Mouse (Mus musculus) gastrocnemius, postnatal 25 days (tissue): ENCODE data around the gene Itk. TPM values are rescaled to one million over a fixed set of nuclear protein-coding genes. Genes with fewer than 3 reads are reported as not detected.

Experiments
- DNase-seq: peaks from one replicate; pipeline ENCODE4 v3.0.0; 2022
- total RNA-seq, 2 experiments: library from RNA; stranded (reverse); gene quantifications; 1 replicate in 1 of 2; 2 replicates in 1 of 2; pipeline ENCODE4 v1.2.3; 2021

Itk gene
- total RNA-seq, 2 experiments from 2014 or later = 0.08 TPM; not detected in 1

DNA sequence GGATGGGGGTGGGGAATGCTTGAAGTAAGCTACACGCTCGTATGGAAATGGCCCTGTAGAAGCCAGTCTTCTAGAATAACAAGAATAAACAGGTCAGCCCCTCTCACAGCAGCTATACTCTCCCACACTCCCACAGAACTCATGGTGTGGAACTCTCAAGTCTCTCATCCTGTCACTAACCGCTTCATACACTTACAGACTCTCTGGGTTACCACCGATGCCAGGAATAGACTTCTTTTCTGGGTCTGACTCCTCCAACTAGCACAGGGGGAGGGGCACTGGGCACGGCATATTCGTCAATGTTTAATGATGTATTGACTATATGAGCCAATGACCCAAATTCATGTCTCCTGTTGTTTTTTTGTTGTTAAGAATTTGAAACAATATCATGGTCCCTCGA lies 82.5 kb downstream of the Itk start:
- DNase-seq = no peak

DNA sequence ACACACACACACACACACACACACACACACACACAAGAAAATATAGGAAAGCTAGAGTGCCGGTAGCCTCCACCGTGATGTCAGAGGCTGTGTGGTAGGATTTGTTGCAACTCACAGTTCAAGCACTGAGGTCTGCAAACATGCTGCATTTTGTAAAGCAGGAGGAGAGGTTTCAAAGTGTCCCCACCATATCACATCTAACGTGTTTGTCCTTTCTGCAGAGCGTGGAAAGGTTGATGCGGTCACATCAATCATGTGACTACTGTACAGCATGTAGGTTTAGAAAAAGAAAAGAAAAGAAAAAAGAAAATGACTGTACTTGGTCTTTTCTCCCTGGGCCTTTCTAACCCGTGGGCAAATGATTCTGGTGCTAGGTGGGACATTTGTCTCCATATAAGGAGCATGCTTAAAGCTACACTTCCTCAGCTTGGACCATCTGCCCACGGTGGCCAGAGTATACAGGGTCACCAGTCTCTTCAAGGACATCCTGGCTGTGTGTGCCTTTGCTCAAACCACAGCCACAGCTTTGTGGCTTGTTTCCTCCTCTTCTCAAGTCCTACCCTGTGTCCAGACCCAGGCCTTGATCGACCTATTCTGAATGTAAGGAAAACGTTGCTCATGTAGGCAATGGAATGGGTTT lies 83.3 kb downstream of the Itk start:
- DNase-seq = no peak

DNA sequence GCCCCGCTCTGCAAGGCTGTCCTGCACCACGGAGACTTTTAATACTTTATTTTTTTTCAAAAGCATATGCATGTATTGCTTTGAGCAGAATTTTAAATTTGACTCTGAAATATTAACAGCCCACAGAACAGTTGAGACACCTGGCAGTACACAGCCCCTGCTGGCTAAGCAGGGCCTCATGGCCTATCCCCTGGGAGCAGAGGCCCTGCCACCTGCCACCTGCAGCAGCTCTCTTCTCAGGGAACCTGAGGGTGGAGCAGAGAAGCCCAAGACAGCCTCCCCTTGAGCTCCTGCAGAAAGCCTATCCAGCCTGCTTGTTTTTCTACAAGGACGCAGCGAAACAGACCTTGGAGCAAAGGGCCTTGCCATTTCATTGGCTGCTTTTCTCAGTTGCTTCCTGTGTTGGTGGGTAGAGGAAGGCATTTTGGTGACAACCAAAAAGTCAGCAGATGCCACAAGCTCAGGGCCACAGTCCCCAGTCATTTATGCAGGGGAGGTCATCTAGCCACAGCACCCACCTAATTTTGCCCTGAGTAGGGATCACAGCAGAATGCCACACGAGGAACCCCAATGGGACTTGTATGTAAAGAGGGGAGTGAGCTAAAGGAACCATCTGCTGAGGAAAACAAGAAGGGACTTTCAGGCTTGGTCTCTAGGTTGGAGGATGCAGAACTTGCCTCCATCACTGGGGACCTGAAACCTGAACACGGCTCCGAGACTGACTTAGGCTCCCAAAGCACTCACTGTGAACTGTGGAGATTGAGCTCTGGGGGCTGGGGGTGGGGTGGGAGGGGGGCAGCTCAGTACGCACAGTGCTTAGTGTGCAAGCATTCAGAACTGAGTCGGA lies 84.2 kb downstream of the Itk start:
- no peak for DNase-seq

DNA sequence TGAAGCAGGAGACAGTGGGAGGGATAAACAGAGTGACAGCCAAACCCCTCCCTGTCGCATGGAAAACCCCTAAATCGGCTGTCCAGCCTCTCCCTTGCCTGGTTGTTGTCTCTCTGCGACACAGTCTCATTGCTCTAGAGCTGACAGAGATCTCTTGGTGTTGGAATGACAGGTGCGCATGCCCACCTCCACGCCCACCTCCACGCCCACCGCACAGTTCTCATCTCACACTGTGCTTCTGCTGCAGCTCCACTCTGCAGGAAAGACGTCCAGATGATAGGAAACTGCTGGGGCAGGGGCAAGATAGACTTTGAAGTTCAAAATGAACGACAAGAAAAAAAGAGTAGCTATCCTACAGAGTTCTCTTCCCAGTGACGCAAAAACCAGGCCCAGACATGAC lies 85.2 kb downstream of the Itk start:
- DNase-seq = no peak

DNA sequence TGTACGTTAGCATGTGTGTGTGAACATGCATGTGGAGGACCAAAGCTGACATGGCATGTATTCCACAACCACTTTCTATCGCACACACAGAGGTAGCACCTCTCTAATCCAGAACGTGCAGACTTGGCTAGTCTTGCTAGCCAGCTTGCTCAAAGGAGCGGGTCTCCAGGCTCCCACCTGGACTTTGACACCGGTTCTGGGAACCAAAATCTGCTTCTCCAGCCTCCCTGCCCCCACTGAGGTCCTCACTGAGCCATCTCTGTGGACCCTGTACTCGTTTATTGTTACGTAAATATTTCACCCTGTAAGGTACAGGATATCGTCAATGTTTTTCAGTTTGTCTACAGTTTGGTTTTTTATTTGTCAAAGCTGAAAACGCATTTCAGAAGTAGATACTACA lies 86.8 kb downstream of the Itk start:
- no peak for DNase-seq

DNA sequence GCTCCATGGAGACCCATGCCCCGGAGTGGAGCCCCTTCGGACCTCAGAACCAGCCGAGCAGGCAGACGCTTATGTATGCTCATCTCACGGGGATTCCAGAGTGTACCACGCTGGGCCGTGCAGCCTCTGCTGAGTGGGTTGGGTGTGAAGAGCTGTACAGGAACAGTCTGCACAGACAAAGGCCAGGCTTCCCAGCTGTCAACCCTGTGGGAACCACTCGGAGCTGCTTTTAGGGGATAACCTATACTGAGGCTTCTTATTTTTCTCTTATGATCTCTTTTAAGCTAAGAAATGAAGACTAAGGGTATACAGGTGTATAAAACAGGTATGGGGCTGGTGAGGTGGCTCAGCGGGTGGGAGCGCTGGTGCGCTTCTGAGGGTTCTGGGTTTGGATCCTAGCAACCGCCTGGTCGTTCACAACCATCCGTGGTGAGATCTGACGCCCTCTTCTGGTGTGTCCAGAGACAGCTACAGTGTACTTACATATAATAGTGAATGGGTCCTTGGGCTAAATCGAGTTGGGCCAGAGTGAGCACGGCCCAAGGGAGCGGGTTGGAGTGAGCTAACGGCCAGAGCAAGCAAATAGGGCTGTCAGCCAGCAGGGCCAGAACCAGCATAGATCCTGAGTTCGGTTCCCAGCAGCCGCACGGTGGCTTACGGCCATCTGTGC lies 87.6 kb downstream of the Itk start:
- no peak for DNase-seq

DNA sequence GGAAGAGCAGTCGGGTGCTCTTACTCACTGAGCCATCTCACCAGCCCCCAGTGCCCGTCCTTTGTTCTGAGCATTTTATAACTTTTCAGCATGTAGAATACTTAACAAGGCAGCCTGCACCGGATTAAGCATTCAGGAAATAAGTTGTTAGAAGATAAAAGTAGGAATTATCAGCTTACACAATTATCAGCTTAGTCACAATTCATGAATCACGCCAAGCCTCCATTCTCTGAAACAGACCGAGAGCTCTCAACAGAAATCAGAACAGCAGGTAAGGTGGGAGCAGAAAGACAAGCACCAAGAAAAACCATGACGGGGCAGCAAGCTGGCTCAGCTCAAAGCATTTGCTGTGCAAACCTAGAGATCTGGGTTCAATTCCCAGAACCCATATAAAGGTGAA lies 89.4 kb downstream of the Itk start:
- DNase-seq = no peak

GRCm38 (mm10) chr11:46298889-46299785 lies 90.2 kb downstream of the Itk start:
- no peak for DNase-seq

DNA sequence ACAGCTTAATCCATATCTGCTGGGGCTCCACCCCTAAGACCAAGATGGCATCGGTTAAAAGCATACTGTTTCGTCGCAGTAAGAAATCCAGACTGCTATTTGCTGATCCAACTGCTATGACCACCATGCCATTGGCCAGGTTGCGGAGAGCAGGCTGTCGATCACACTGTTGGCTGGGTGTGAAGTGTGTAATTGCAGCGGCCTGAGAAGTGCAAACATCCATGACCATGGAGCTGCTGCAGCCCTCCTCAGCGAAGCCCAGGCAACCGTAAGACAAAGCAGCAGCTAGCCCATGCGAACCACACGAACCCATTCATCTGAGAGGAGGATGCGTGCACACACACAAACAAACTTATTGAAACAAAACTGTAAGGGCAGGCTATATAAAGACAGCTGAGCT lies 94.9 kb downstream of the Itk start:
- no peak for DNase-seq

GRCm38 (mm10) chr11:46293491-46293890 lies 95.8 kb downstream of the Itk start:
- DNase-seq = no peak

- no peak for DNase-seq
These were observed 98.3 kb downstream of the Itk start for GRCm38 (mm10) chr11:46290988-46291405.

- DNase-seq = no peak
These were observed 99.8 kb downstream of the Itk start for GRCm38 (mm10) chr11:46289561-46289960.

DNA sequence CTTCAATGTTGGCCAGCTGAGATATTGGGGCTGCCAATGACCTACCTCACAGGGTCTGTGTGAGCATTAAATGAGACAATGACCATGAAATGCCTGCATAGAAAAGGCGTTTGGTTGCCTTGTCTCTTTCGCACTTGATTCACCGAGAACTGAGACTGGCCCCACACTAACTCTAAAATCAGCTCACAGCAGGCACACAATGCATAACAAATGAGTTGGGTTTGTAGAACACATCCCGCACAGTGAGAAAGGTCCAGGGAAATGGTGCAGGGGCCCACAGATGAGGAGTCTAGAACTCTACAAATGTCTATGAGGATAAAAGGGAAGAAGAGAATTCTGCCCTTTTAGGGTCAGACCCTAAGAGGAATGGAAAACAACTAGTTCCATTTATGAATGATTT lies 100.3 kb downstream of the Itk start:
- no peak for DNase-seq

DNA sequence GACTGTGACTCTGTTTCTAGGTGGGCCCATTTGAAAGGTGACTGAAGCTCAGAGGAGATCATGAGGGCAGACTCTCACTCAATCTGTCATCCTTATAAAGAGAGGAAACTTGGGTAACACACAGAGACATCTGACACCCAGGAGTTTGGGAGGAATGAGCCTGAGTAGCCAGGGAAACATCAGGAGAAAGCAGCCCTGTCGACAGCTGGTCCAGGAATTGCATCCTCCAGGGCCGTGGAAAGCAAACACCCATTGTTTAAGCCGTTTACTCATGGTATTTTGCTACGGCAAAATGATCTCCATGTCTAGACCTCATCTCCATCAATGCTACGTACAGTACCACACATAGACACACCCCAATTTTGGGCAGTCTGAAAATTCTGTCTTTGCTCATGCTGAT lies 101.2 kb downstream of the Itk start:
- DNase-seq = no peak

GRCm38 (mm10) chr11:46286803-46287202 lies 102.5 kb downstream of the Itk start:
- no peak for DNase-seq

DNA sequence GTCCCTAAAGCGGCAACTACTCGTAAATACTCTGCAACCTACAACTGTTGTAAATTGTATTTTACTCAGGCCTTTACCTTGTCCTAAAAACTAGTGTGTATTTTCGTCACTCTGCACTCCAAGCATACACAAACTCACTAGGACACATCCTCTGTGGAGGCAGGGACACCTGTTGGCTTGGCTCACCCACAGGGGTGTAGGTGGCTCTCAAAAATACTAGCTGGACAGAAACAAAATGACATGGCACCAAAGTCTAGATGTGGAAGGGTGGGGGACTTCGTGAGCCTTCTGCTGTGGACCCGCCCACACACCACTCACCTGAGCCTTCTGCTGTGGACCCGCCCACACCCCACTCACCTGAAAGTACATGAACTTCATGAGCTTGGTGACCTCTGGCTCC lies 105.5 kb downstream of the Itk start:
- DNase-seq = no peak

- DNase-seq = no peak
These were observed 106.7 kb downstream of the Itk start for GRCm38 (mm10) chr11:46282612-46283011.

GRCm38 (mm10) chr11:46278709-46279108 lies 110.6 kb downstream of the Itk start:
- no peak for DNase-seq

GRCm38 (mm10) chr11:46278140-46278539 lies 111.2 kb downstream of the Itk start:
- DNase-seq = no peak

DNA sequence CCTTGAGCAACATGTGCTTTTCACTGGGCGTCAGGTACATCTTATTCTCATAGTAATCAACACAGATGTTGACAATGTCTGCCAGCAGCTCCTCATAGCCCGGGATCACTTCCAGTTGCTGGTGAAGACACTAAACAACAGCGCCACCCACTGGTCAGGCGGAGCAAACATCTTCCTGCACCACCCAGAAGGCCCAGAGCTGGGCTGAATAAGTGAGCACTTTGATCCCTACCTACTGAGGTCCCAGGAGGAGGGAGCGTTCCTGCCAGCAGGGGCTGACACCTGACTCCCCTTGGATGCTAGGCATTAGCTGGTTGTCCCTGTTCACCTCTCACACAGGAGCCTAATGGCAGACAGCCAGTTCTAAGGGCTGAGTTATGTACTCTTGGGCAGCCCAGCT lies 112.5 kb downstream of the Itk start:
- DNase-seq = no peak

GRCm38 (mm10) chr11:46276168-46276567 lies 113.1 kb downstream of the Itk start:
- DNase-seq = no peak

- DNase-seq = peak; percentile 49
These were observed 114.0 kb downstream of the Itk start for GRCm38 (mm10) chr11:46275302-46275701.
